Mouse (Mus musculus) spleen, adult 2 months (tissue): ENCODE data around the gene Rad18.

Experiments
- CTCF ChIP-seq: fragments of 200-500 bp; IDR thresholded peaks from 2 replicates; pipeline ENCODE4 v1.5.1; 2011; ENCODE audit warnings: mild to moderate bottlenecking, inconsistent platforms; ENCODE audit not compliant: insufficient read depth, insufficient read length, insufficient replicate concordance; ENCODE audit errors: extremely low read depth
- POLR2A ChIP-seq: fragments of 200-500 bp; IDR thresholded peaks from 2 replicates; pipeline ENCODE4 v1.6.1; 2011; ENCODE audit warnings: low read depth, low read length, inconsistent platforms

DNA sequence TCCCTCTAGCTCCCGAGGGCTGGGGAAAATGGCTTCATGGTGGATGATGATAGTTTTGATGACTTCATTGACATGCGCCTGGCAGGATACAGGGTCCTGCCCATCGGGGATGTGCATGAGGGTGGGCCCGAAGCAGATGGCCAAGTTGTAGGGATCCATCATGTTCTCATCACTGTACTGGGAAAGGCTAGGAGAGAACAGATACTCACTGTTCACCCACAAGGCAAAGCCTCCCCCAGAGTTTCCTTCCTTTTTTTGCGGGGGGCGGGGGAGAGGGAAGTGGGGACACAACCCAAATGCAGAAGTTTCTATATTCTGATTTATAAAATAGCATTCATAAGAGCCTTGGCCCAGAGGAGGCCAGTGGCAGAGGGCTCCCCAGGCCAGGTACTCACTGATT is 42.4 kb upstream of the Rad18 start:
- TF ChIP-seq POLR2A (no peak), CTCF (no peak)
